Mouse (Mus musculus): ENCODE measurements around the gene Tub. TPM values are rescaled to one million over a fixed set of nuclear protein-coding genes. Genes with fewer than 3 reads are reported as not detected.
A peak's percentile ranks its signal among the peaks of the same experiment; 100 is the strongest.

The Tub gene
- polyA plus RNA-seq, 1 experiment from 2014 or later = 31.2 TPM

DNA sequence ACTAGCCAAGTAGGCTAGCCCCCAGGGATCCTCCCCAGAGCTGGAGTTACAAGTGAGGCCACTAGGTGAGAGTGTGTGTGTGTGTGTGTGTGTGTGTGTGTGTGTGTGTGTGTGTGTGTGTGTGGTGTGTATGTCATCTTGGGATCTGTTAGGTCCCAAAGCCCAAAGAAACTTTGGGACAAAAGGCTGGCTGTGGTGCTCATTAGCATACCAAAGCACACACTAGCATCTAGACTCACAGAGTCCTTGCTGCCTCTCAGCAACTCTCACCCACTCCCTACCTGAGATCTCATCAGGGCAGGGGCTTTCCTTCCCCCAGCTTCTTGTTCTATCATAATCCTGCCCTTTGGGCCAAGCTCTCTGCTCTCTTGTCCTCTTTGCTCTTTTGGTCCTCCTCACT is 1.5 kb upstream of the Tub start:
- H3K4me2 ChIP-seq = no peak overlapping the region
- ATAC-seq (ENCODE audit: low FRiP score) = no peak
- H3K4me1 ChIP-seq = peaks cover 18% of the 10 kb centered on the region
- peaks cover 48% of the 10 kb centered on the region for H3K27me3 ChIP-seq
- H3K36me3 ChIP-seq (replicated peaks) = peaks cover 16% of the 10 kb centered on the region
- no peaks in the 10 kb centered on the region for H3K9me3 ChIP-seq
- no peak overlapping the region for H3K9ac ChIP-seq
- no peak overlapping the region for H3K27ac ChIP-seq
- H3K4me3 ChIP-seq (replicated peaks) = no peak overlapping the region

GRCm38 (mm10) chr7:108949301-108949700 is 837 bp upstream of the Tub start:
- no peak for ATAC-seq (ENCODE audit: low FRiP score)
- Histone ChIP-seq H3K27me3 (peaks cover 52% of the 10 kb centered on the region), H3K4me2 (no peak overlapping the region), H3K36me3 (replicated peaks) (peaks cover 12% of the 10 kb centered on the region), H3K27ac (no peak overlapping the region), H3K9me3 (no peaks in the 10 kb centered on the region), H3K9ac (no peak overlapping the region), H3K4me3 (replicated peaks) (no peak overlapping the region), H3K4me1 (peaks cover 18% of the 10 kb centered on the region)
- WGBS = 20% methylated on average over 2 of the region's 2 CpGs

GRCm38 (mm10) chr7:108950762-108951331 is 709 bp downstream of the Tub start:
- Histone ChIP-seq H3K27me3 (peaks cover 53% of the 10 kb centered on the region), H3K36me3 (replicated peaks) (0 out of 2 replicates have a peak, but pooled peaks cover under 1% of the 10 kb centered on the region), H3K4me3 (replicated peaks) (peak overlapping the region; percentile 66), H3K9ac (peak overlapping the region; percentile 63), H3K27ac (no peak overlapping the region), H3K4me2 (peak overlapping the region; percentile 100), H3K9me3 (no peaks in the 10 kb centered on the region), H3K4me1 (peaks cover 18% of the 10 kb centered on the region)
- peak; percentile 24 for ATAC-seq (ENCODE audit: low FRiP score)
- under 1% methylated on average over 52 of the region's 52 CpGs for WGBS

DNA sequence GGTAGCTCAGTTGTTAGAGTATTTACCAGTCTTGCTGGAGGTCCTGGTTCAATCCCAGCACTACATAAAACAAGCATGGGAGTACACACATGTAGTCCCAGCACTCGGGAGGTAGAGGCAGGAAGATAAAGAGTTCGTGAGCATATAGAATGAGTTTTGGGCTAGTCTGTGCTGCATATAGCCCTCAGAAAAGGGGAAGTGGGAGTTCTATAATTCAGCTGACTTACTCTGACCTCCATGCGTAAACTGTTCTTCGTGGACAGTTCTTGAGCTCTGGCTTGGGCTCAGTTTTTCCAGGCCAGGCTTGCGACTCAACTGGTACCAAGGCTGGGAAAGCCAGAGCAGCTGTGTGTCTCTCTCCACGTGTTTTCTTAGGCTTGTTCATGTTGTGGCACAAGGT is 2.7 kb downstream of the Tub start:
- no peaks in the 10 kb centered on the region for H3K36me3 ChIP-seq (replicated peaks)
- no peak overlapping the region for H3K4me2 ChIP-seq
- H3K9me3 ChIP-seq = no peaks in the 10 kb centered on the region
- peaks cover 53% of the 10 kb centered on the region for H3K27me3 ChIP-seq
- 87% methylated on average over 6 of the region's 6 CpGs for WGBS
- H3K4me3 ChIP-seq (replicated peaks) = no peak overlapping the region
- H3K27ac ChIP-seq = no peak overlapping the region
- no peak for ATAC-seq (ENCODE audit: low FRiP score)
- H3K4me1 ChIP-seq = peaks cover 18% of the 10 kb centered on the region
- H3K9ac ChIP-seq = no peak overlapping the region

GRCm38 (mm10) chr7:108954185-108954584 is 4.0 kb downstream of the Tub start:
- Histone ChIP-seq H3K27me3 (peaks cover 47% of the 10 kb centered on the region), H3K27ac (no peak overlapping the region), H3K4me3 (replicated peaks) (no peak overlapping the region), H3K9me3 (no peaks in the 10 kb centered on the region), H3K36me3 (replicated peaks) (no peaks in the 10 kb centered on the region), H3K4me1 (peaks cover 13% of the 10 kb centered on the region), H3K4me2 (no peak overlapping the region), H3K9ac (no peak overlapping the region)
- WGBS = 59% methylated on average over 4 of the region's 4 CpGs
- ATAC-seq (ENCODE audit: low FRiP score) = no peak

GRCm38 (mm10) chr7:108957734-108958133 is 7.6 kb downstream of the Tub start:
- ATAC-seq (ENCODE audit: low FRiP score) = no peak
- H3K27me3 ChIP-seq = peaks cover 15% of the 10 kb centered on the region
- no peak overlapping the region for H3K4me3 ChIP-seq (replicated peaks)
- no peaks in the 10 kb centered on the region for H3K36me3 ChIP-seq (replicated peaks)
- no peak overlapping the region for H3K27ac ChIP-seq
- no peak overlapping the region for H3K9ac ChIP-seq
- H3K9me3 ChIP-seq = no peaks in the 10 kb centered on the region
- WGBS = 76% methylated on average over 2 of the region's 2 CpGs
- H3K4me2 ChIP-seq = no peak overlapping the region
- H3K4me1 ChIP-seq = no peaks in the 10 kb centered on the region

GRCm38 (mm10) chr7:108965968-108966367 is 15.8 kb downstream of the Tub start:
- H3K4me3 ChIP-seq (replicated peaks) = no peak overlapping the region
- no peak for ATAC-seq (ENCODE audit: low FRiP score)
- no peak overlapping the region for H3K4me2 ChIP-seq
- no peaks in the 10 kb centered on the region for H3K36me3 ChIP-seq (replicated peaks)
- H3K9ac ChIP-seq = no peak overlapping the region
- H3K9me3 ChIP-seq = no peaks in the 10 kb centered on the region
- H3K4me1 ChIP-seq = no peaks in the 10 kb centered on the region
- H3K27me3 ChIP-seq = peaks cover 16% of the 10 kb centered on the region; the same call in 1 of the 2 replicates
- H3K27ac ChIP-seq = no peak overlapping the region
- 35% methylated on average over 2 of the region's 2 CpGs for WGBS

GRCm38 (mm10) chr7:108966742-108967362 is 16.7 kb downstream of the Tub start:
- no peaks in the 10 kb centered on the region for H3K36me3 ChIP-seq (replicated peaks)
- no peaks in the 10 kb centered on the region for H3K9me3 ChIP-seq
- no peak overlapping the region for H3K4me3 ChIP-seq (replicated peaks)
- peaks cover 3% of the 10 kb centered on the region for H3K4me1 ChIP-seq
- H3K9ac ChIP-seq = no peak overlapping the region
- H3K27me3 ChIP-seq = peaks cover 19% of the 10 kb centered on the region; the same call in 1 of the 2 replicates
- 30% methylated on average over 7 of the region's 7 CpGs for WGBS
- peak; percentile 78 for ATAC-seq (ENCODE audit: low FRiP score)
- no peak overlapping the region for H3K27ac ChIP-seq
- H3K4me2 ChIP-seq = no peak overlapping the region

DNA sequence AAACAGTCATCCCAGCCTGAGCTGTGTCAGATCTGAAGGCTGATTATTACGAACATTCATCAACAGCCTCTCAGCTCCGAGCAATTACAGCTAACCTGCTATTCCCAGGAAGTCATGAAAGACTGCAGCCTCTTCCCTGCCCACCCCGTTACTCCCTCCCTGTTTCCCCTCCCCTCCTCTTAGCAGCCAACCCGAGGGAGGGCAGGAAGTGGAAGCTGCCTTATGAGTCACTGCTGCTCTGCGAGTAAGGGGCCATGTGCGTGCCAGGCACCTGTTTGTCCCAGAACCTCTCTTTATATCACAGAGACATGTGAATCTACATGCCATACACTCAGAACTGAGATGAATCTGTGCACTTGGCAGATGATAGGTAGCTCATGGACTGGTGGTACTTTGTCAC is 18.1 kb downstream of the Tub start:
- no peaks in the 10 kb centered on the region for H3K36me3 ChIP-seq (replicated peaks)
- 62% methylated on average over 6 of the region's 6 CpGs for WGBS
- H3K9ac ChIP-seq = no peak overlapping the region
- H3K9me3 ChIP-seq = no peaks in the 10 kb centered on the region
- peaks cover 16% of the 10 kb centered on the region; the same call in 1 of the 2 replicates for H3K27me3 ChIP-seq
- peaks cover 16% of the 10 kb centered on the region for H3K4me1 ChIP-seq
- H3K4me3 ChIP-seq (replicated peaks) = no peak overlapping the region
- no peak overlapping the region for H3K4me2 ChIP-seq
- H3K27ac ChIP-seq = no peak overlapping the region
- ATAC-seq (ENCODE audit: low FRiP score) = no peak

GRCm38 (mm10) chr7:108972273-108972672 is 22.1 kb downstream of the Tub start:
- Histone ChIP-seq H3K4me2 (peak overlapping the region; percentile 6), H3K36me3 (replicated peaks) (no peaks in the 10 kb centered on the region), H3K27me3 (peaks cover 9% of the 10 kb centered on the region; the same call in 1 of the 2 replicates), H3K4me3 (replicated peaks) (no peak overlapping the region), H3K27ac (peak overlapping the region; percentile 68), H3K4me1 (peaks cover 16% of the 10 kb centered on the region), H3K9ac (no peak overlapping the region), H3K9me3 (no peaks in the 10 kb centered on the region)
- ATAC-seq (ENCODE audit: low FRiP score) = peak; percentile 84
- 39% methylated on average over 6 of the region's 6 CpGs for WGBS

GRCm38 (mm10) chr7:108985934-108986708 is 36.0 kb downstream of the Tub start:
- no peak overlapping the region for H3K27ac ChIP-seq
- no peak overlapping the region for H3K4me3 ChIP-seq (replicated peaks)
- WGBS = 85% methylated on average over 2 of the region's 3 CpGs
- H3K4me2 ChIP-seq = no peak overlapping the region
- H3K27me3 ChIP-seq = no peaks in the 10 kb centered on the region
- H3K4me1 ChIP-seq = no peaks in the 10 kb centered on the region
- no peaks in the 10 kb centered on the region for H3K36me3 ChIP-seq (replicated peaks)
- H3K9me3 ChIP-seq = no peaks in the 10 kb centered on the region
- H3K9ac ChIP-seq = no peak overlapping the region
- ATAC-seq (ENCODE audit: low FRiP score) = no peak

GRCm38 (mm10) chr7:108991207-108991606 is 41.1 kb downstream of the Tub start:
- H3K27me3 ChIP-seq = no peaks in the 10 kb centered on the region
- ATAC-seq (ENCODE audit: low FRiP score) = no peak
- H3K9me3 ChIP-seq = no peaks in the 10 kb centered on the region
- no peak overlapping the region for H3K27ac ChIP-seq
- WGBS = 90% methylated on average over 9 of the region's 9 CpGs
- no peaks in the 10 kb centered on the region for H3K4me1 ChIP-seq
- no peaks in the 10 kb centered on the region for H3K36me3 ChIP-seq (replicated peaks)
- no peak overlapping the region for H3K4me2 ChIP-seq
- no peak overlapping the region for H3K9ac ChIP-seq
- H3K4me3 ChIP-seq (replicated peaks) = no peak overlapping the region

Data from forebrain, embryonic 12.5 days (tissue).